Mouse (Mus musculus) adrenal gland, adult 18-20 months (tissue): ENCODE data around the gene Xpo4. TPM values are rescaled to one million over a fixed set of nuclear protein-coding genes. Genes with fewer than 3 reads are reported as not detected.

ENCODE experiments used
- DNase-seq, 2 experiments: peaks; one replicate each; pipeline ENCODE4 v3.0.0; 2021 to 2022; ENCODE audit warnings: low spot score in 2 of 2
- total RNA-seq, 2 experiments: library from RNA; stranded (reverse); gene quantifications; 1 replicate in 1 of 2; 2 replicates in 1 of 2; pipeline ENCODE4 v1.2.3; 2021

The Xpo4 gene
- total RNA-seq, 2 experiments from 2014 or later = 22.5 to 32.7 TPM

DNA sequence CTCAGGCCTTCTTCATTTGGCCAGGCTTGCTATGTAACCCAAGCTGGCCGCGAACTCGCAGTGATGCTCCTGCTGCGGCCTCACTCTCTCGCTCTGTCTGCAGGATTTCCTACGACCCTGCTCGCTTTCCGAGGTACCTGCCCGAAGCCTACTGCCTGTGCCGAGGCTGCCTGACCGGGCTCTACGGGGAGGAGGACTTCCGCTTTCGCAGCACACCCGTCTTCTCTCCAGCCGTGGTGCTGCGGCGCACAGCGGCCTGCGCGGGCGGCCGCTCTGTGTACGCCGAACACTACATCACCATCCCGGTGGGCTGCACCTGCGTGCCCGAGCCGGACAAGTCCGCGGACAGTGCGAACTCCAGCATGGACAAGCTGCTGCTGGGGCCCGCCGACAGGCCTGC, 123.0 kb downstream of the Xpo4 start:
- DNase-seq = no peak

GRCm38 (mm10) chr14:57540683-57541082, 124.5 kb downstream of the Xpo4 start:
- no peak for DNase-seq

GRCm38 (mm10) chr14:57537261-57538015, 127.8 kb downstream of the Xpo4 start:
- DNase-seq = no peak

DNA sequence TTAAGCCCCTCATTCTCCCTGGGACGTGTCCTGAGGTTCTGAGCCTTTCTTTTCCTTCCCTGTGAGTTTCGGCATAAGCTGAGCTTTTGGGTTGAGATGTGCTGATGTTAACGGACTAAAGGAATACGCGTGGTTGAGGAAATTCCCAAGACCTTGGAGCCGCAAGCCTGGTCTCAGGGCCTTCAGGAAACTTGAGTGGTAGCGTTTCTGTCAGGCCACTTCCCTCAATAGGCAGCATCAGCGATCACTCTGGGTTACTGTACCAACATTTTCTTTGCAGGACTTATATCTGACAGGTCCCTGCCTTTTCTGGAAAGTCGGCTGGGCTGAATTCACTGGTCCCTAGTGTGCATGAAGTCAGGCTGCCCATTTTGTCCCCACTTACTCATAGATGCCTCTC, 128.4 kb downstream of the Xpo4 start:
- DNase-seq = no peak

DNA sequence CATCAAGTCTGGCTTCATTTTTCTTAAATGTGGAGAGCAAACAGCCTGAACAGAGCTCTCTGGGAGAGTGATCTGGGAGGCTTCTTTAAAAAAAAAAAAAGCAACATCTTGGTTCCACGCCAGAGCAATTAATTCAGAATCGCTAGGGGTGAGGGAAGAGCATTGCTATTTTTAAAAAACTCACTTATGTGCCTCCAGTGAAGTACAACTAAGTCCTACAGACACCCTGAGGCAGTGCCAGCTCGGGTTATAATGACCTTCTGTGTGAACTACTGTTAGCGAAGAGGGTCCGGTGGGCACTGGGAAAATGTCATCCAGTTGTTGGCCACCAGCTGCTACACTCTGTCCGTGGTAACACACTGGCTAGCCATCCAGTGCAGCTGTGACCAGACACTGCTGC, 129.6 kb downstream of the Xpo4 start:
- no peak for DNase-seq

- DNase-seq = no peak
Observed at GRCm38 (mm10) chr14:57534961-57535360, 130.3 kb downstream of the Xpo4 start.

- DNase-seq = no peak
Observed at GRCm38 (mm10) chr14:57534346-57534745, 130.9 kb downstream of the Xpo4 start.

DNA sequence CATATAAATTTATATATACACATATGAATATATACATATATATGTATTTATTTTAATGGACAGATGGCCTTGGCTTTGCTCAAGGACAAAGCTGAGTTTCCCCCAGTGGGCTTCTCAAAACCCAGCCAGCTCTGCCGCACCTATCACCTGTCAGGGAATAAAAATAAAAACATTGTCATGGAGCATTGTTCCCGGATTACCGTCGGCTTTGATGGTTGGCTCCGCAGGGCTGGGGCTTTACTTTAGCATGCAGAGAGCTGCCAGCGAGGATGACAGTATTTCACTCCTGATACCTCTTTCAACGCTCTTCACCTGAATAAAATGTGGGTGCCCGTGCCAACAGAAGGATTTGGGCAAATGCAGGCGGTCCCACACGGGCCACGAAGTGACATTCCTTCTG, 131.4 kb downstream of the Xpo4 start:
- DNase-seq = no peak

DNA sequence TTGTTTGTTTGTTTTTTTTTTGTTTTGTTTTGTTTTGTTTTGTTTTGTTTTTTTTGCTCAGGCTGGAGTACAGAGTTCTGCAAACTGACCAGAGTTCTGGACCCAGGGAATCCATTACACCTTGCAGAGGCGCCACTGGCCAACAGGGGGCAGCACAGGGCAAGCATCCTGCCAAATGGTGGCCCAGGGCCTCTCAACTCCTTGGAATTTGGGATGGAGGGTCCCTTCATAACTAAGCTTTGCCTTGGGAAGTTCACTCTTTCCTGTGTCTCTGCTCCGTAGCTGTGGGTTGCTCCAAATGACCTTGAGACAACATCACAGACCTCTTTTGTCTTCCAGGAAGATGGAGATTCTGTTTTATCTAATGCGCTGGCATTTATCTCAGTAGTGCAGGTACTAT, 132.0 kb downstream of the Xpo4 start:
- peak; percentile 45 to 65 for DNase-seq

DNA sequence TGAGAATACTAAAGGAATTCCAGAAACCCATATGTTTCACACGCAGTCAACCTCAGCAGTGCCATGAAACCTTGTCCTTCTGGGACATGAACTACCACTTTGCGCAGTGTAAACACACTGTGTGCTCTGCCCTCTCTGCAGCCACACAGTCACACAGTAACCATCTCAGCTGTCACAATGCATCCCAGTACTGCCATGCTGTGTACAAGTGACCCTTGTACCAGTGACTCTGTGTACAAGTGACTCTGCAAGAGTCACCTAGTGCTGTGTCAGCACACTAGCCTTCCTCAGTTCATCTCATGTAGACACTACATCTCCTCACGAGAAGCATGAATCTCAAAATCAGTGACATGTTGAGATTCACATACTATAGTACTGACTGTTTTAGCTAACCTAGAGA, 132.7 kb downstream of the Xpo4 start:
- DNase-seq = no peak

GRCm38 (mm10) chr14:57529786-57530515, 135.3 kb downstream of the Xpo4 start:
- no peak for DNase-seq

GRCm38 (mm10) chr14:57529086-57529785, 136.0 kb downstream of the Xpo4 start:
- peak; percentile 29 to 36 for DNase-seq

DNA sequence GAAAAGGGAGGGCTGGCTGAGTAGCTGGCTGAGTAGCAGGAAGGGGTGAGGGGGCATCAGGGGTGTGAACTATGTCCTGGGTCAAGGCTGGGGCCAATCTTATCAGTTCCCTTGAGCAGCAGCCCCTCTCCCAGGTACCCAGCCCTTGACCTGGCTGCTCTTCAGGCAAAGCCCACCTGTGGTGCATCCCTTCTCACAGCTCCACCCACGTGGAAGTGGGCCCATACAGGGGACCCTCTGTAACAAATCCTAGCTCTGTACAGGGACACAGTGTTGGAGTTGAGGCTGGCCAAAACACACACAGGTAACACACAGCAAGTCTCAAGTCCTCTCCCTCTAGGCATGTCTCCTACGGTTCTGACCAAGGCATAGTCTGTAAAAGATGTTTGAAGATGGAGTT, 137.6 kb downstream of the Xpo4 start:
- no peak for DNase-seq

Other genes starting within 250 kb of the Xpo4 start
- 1 to 10 TPM; 8.2 to 9.7 TPM for gene Ift88, start 241.4 kb downstream of the Xpo4 start, total RNA-seq
- 1 to 10 TPM; 2.8 to 3.6 TPM for gene Il17d, start 140.7 kb downstream of the Xpo4 start, total RNA-seq
- gene Eef1akmt1, start 93.8 kb downstream of the Xpo4 start, total RNA-seq = 10 to 100 TPM; 24.6 to 28.4 TPM
- 1 to 10 TPM; 3.3 to 3.4 TPM for gene Gm49361, start 80.7 kb upstream of the Xpo4 start, total RNA-seq
- 10 to 100 TPM; 38.1 to 54.2 TPM for gene Lats2, start 93.0 kb upstream of the Xpo4 start, total RNA-seq
- gene Sap18, start 132.8 kb upstream of the Xpo4 start, total RNA-seq = 10 to 100 TPM; 54.9 to 64.2 TPM
- under 1 TPM; 0.23 to 0.26 TPM for gene Ska3, start 160.8 kb upstream of the Xpo4 start, total RNA-seq
- 10 to 100 TPM; 95.9 to 97.7 TPM for gene Mrpl57, start 160.8 kb upstream of the Xpo4 start, total RNA-seq
- 10 to 100 TPM; 25.6 to 40.2 TPM for gene Zdhhc20, start 224.8 kb upstream of the Xpo4 start, total RNA-seq